Comparison of ENCODE assay signal across 8 mouse cellular contexts in the genomic region with DNA sequence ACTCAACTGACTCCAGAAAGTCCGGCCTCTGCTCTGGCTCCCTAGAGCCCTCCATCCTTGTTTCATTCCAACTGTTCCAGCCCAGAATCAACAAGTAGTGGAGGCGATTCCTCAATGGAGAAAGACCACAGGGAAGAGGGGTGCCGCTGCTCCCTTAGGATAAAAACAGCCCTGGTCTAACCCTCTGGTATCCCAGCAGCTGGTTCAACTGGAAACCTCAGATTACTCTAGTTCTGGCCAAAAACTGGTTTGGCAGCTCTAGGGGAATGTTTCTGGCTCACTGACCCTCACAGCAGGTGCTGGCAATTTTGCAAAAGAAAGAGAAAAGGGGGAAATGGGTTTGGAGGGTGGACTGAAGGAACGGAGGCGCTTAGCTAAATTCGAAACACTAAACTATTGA. TPM values are rescaled to one million over a fixed set of nuclear protein-coding genes. Genes with fewer than 3 reads are reported as not detected.
DNase-seq lines count a peak whose midpoint lies in the region; ATAC-seq and TF ChIP-seq lines count a peak whose summit lies in the region.

No protein-coding gene starts in this region.

- no peaks in the 10 kb centered on the region for H3K9me3 ChIP-seq in lung, embryonic 15.5 days
- no peaks in the 10 kb centered on the region for H3K9me3 ChIP-seq in heart, embryonic 11.5 days (replicated peaks; ENCODE audit: control insufficient read depth, low read length)
- no peaks in the 10 kb centered on the region for H3K9me3 ChIP-seq in neural tube, embryonic 15.5 days (replicated peaks)

- no peak for TF ChIP-seq CTCF in cortical plate, adult 2 months (IDR thresholded peaks at IDR 0.05; ENCODE audit: extremely low read depth, insufficient read depth, low read length)

- peak overlapping the region; percentile 70 for H3K4me2 ChIP-seq in lung, embryonic 15.5 days
- peak overlapping the region; percentile 72 for H3K4me2 ChIP-seq in heart, embryonic 11.5 days
- peak overlapping the region; percentile 69 for H3K4me2 ChIP-seq in neural tube, embryonic 15.5 days

- 2% methylated on average over 6 of the region's 6 CpGs for WGBS in lung, embryonic 15.5 days
- WGBS in heart, embryonic 11.5 days (ENCODE audit: insufficient replicate concordance): 1% methylated on average over 6 of the region's 6 CpGs
- under 1% methylated on average over 6 of the region's 6 CpGs for WGBS in neural tube, embryonic 15.5 days

- no peak for TF ChIP-seq POLR2A in cortical plate, adult 2 months (IDR thresholded peaks at IDR 0.05; ENCODE audit: extremely low read depth, insufficient read depth, low read length)

- peaks cover 15% of the 10 kb centered on the region for H3K4me1 ChIP-seq in lung, embryonic 15.5 days
- no peaks in the 10 kb centered on the region; the same call in 1 of the 2 replicates for H3K4me1 ChIP-seq in cortical plate, adult 2 months (ENCODE audit: control insufficient read depth, insufficient read depth, low read length)
- peaks cover 7% of the 10 kb centered on the region; the same call in 1 of the 2 replicates for H3K4me1 ChIP-seq in heart, embryonic 11.5 days (ENCODE audit: control insufficient read depth, insufficient read depth, low read length)
- peaks cover 40% of the 10 kb centered on the region for H3K4me1 ChIP-seq in neural tube, embryonic 15.5 days

- H3K36me3 ChIP-seq in lung, embryonic 15.5 days: no peaks in the 10 kb centered on the region; the same call in 1 of the 2 replicates
- peaks cover 4% of the 10 kb centered on the region; the same call in 1 of the 2 replicates for H3K36me3 ChIP-seq in heart, embryonic 11.5 days (ENCODE audit: control insufficient read depth, insufficient read depth, low read length)
- peaks cover 7% of the 10 kb centered on the region for H3K36me3 ChIP-seq in neural tube, embryonic 15.5 days

- peak; percentile 25; the same call in 1 of the 2 replicates for ATAC-seq in lung, embryonic 15.5 days (ENCODE audit: borderline replicate concordance, extremely low read depth, low FRiP score, low TSS enrichment)
- ATAC-seq in heart, embryonic 11.5 days (replicated peaks; ENCODE audit: insufficient number of reproducible peaks, low FRiP score, low TSS enrichment): no peak
- peak; percentile 25 for ATAC-seq in neural tube, embryonic 15.5 days (ENCODE audit: low FRiP score)

- peak overlapping the region; percentile 87 for H3K27ac ChIP-seq in lung, embryonic 15.5 days
- no peak overlapping the region for H3K27ac ChIP-seq in cortical plate, adult 2 months (ENCODE audit: insufficient read depth, low read length)
- no peak overlapping the region for H3K27ac ChIP-seq in heart, embryonic 11.5 days (ENCODE audit: low read depth, low read length)
- peak overlapping the region; percentile 91 for H3K27ac ChIP-seq in neural tube, embryonic 15.5 days (replicated peaks)

- H3K4me3 ChIP-seq in lung, embryonic 15.5 days: peak overlapping the region; percentile 74
- H3K4me3 ChIP-seq in cortical plate, adult 2 months (ENCODE audit: insufficient read depth, low read length): peak overlapping the region; percentile 53
- peak overlapping the region; percentile 87 for H3K4me3 ChIP-seq in heart, embryonic 11.5 days (ENCODE audit: low read depth, low read length)
- H3K4me3 ChIP-seq in neural tube, embryonic 15.5 days (replicated peaks): peak overlapping the region; percentile 91

- peak overlapping the region; percentile 71 for H3K9ac ChIP-seq in lung, embryonic 15.5 days
- peak overlapping the region; percentile 90 for H3K9ac ChIP-seq in heart, embryonic 11.5 days (ENCODE audit: low read depth, low read length)
- peak overlapping the region; percentile 94 for H3K9ac ChIP-seq in neural tube, embryonic 15.5 days (replicated peaks)

- no peak for DNase-seq in lung, postnatal 36 days
- DNase-seq in kidney, postnatal 36 days: peak; percentile 44 to 50
- DNase-seq in urinary bladder, postnatal 4 days (ENCODE audit: low spot score in 2 of 2): no peak
- no peak for DNase-seq in urinary bladder, postnatal 10 days (ENCODE audit: low spot score)

- H3K27me3 ChIP-seq in lung, embryonic 15.5 days: no peaks in the 10 kb centered on the region
- no peaks in the 10 kb centered on the region for H3K27me3 ChIP-seq in heart, embryonic 11.5 days (ENCODE audit: control insufficient read depth, insufficient read depth, low read length)
- no peaks in the 10 kb centered on the region for H3K27me3 ChIP-seq in neural tube, embryonic 15.5 days (replicated peaks)

RNA-seq across cellular contexts. Expression of a gene that starts 0.4 kb away (rescaled TPM):
- 23.3 and 24.2 TPM in 2 replicates for polyA plus RNA-seq in lung, embryonic 15.5 days (2015; fragmentation: Nextera tagmentation; extraction: Ambion mirVana)
- polyA plus RNA-seq in cortical plate, adult 2 months (2012; rRNA removed): 15.5 and 16.5 TPM in 2 replicates
- polyA plus RNA-seq in heart, embryonic 11.5 days (2014; fragmentation: Nextera tagmentation; extraction: Ambion mirVana): 17.7 and 20.0 TPM in 2 replicates
- 45.9 and 55.3 TPM in 2 replicates for polyA plus RNA-seq in neural tube, embryonic 15.5 days (2015; fragmentation: Nextera tagmentation; extraction: Ambion mirVana)

Comparison
In these comparisons a context has a peak if more than half of its experiments do, and no peak if none do; other contexts are left out.
1. H3K27ac ChIP-seq: peak in lung, embryonic 15.5 days (single experiment) and neural tube, embryonic 15.5 days (single experiment); none in cortical plate, adult 2 months (single experiment) and heart, embryonic 11.5 days (single experiment).
2. DNase-seq: peak in kidney, postnatal 36 days (2 of 2); none in lung, postnatal 36 days (single experiment), urinary bladder, postnatal 4 days (0 of 2) and urinary bladder, postnatal 10 days (single experiment).
3. Peak in every context shown above with its lines, with median percentiles within 50 percentile points of each other: H3K4me2 ChIP-seq, H3K4me3 ChIP-seq and H3K9ac ChIP-seq.